Mouse (Mus musculus) lung, postnatal 0 days (tissue): ENCODE results near the gene Il9r.

ENCODE experiments used
- CTCF ChIP-seq: IDR thresholded peaks from 2 replicates; pipeline ENCODE4 v1.5.1; 2016; ENCODE audit warnings: antibody characterized with exemption, mild to moderate bottlenecking
- EP300 ChIP-seq: IDR thresholded peaks from 2 replicates; pipeline ENCODE4 v1.6.1; 2016; ENCODE audit warnings: antibody characterized with exemption, mild to moderate bottlenecking, control low read depth

DNA sequence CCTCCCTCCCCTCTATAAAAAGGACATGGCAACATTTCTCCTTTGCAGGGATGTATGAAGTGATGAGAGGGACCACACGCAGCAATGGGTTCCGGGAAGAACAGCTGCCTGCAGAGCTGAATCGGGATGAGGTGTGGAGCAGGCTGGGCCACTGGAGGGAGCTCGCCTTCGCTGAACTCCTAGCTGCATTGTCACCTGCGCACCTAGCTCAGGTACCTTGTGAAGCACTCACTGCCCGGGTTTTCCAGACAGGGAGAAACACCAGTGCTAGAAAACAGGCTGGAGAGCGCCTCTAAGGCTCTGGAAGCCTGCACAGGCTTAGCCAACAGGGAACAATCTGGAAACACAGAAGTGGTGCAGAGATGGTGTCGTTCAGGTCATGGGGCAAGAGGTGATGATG is 38.6 kb downstream of the Il9r start:
- no peak for TF ChIP-seq EP300
- peak; percentile 52 for TF ChIP-seq CTCF
